Mouse (Mus musculus): Measurements from ENCODE around the gene Itgal. TPM values are rescaled to one million over a fixed set of nuclear protein-coding genes. Genes with fewer than 3 reads are reported as not detected.

Gene Itgal
- total RNA-seq, 2 experiments from 2014 or later = 3.9 to 14.3 TPM

GRCm38 (mm10) chr7:127273925-127274789 lies 21.9 kb upstream of the Itgal start, which contains the start of gene Sephs2:
TSS of gene Sephs2 (minus strand) at chr7:127274055.
- peak; percentile 88 for ATAC-seq (replicated peaks; ENCODE audit: low FRiP score, poor library complexity, severe bottlenecking)

- ATAC-seq (replicated peaks; ENCODE audit: low FRiP score, poor library complexity, severe bottlenecking) = no peak
Observed at GRCm38 (mm10) chr7:127276519-127276961, 19.5 kb upstream of the Itgal start.

- 0 out of 2 replicates have a peak, but pooled peaks have one; percentile 28 for ATAC-seq (replicated peaks; ENCODE audit: low FRiP score, poor library complexity, severe bottlenecking)
Observed at GRCm38 (mm10) chr7:127278311-127278710, 17.7 kb upstream of the Itgal start.

GRCm38 (mm10) chr7:127280092-127280491 lies 16.0 kb upstream of the Itgal start:
- ATAC-seq (replicated peaks; ENCODE audit: low FRiP score, poor library complexity, severe bottlenecking) = no peak

- no peak for ATAC-seq (replicated peaks; ENCODE audit: low FRiP score, poor library complexity, severe bottlenecking)
Observed at GRCm38 (mm10) chr7:127281114-127281513, 14.9 kb upstream of the Itgal start.

- no peak for ATAC-seq (replicated peaks; ENCODE audit: low FRiP score, poor library complexity, severe bottlenecking)
Observed at GRCm38 (mm10) chr7:127282190-127282589, 13.9 kb upstream of the Itgal start.

- ATAC-seq (replicated peaks; ENCODE audit: low FRiP score, poor library complexity, severe bottlenecking) = peak; percentile 64
Observed at GRCm38 (mm10) chr7:127285154-127285553, 10.9 kb upstream of the Itgal start.

GRCm38 (mm10) chr7:127287940-127288339 lies 8.1 kb upstream of the Itgal start:
- no peak for ATAC-seq (replicated peaks; ENCODE audit: low FRiP score, poor library complexity, severe bottlenecking)

- no peak for ATAC-seq (replicated peaks; ENCODE audit: low FRiP score, poor library complexity, severe bottlenecking)
Observed at GRCm38 (mm10) chr7:127289306-127289705, 6.8 kb upstream of the Itgal start.

- ATAC-seq (replicated peaks; ENCODE audit: low FRiP score, poor library complexity, severe bottlenecking) = no peak
Observed at GRCm38 (mm10) chr7:127290142-127290541, 5.9 kb upstream of the Itgal start.

- ATAC-seq (replicated peaks; ENCODE audit: low FRiP score, poor library complexity, severe bottlenecking) = 0 out of 2 replicates have a peak, but pooled peaks have one; percentile 13
Observed at GRCm38 (mm10) chr7:127296786-127297555, 911 bp downstream of the Itgal start.

- ATAC-seq (replicated peaks; ENCODE audit: low FRiP score, poor library complexity, severe bottlenecking) = no peak
Observed at GRCm38 (mm10) chr7:127297586-127298193, 1.6 kb downstream of the Itgal start.

- ATAC-seq (replicated peaks; ENCODE audit: low FRiP score, poor library complexity, severe bottlenecking) = no peak
Observed at GRCm38 (mm10) chr7:127308431-127308830, 12.4 kb downstream of the Itgal start.

GRCm38 (mm10) chr7:127308887-127309286 lies 12.8 kb downstream of the Itgal start:
- ATAC-seq (replicated peaks; ENCODE audit: low FRiP score, poor library complexity, severe bottlenecking) = peak; percentile 58

GRCm38 (mm10) chr7:127309951-127310350 lies 13.9 kb downstream of the Itgal start:
- no peak for ATAC-seq (replicated peaks; ENCODE audit: low FRiP score, poor library complexity, severe bottlenecking)

GRCm38 (mm10) chr7:127313912-127314311 lies 17.9 kb downstream of the Itgal start:
- ATAC-seq (replicated peaks; ENCODE audit: low FRiP score, poor library complexity, severe bottlenecking) = no peak

GRCm38 (mm10) chr7:127321106-127321505 lies 25.0 kb downstream of the Itgal start:
- ATAC-seq (replicated peaks; ENCODE audit: low FRiP score, poor library complexity, severe bottlenecking) = no peak

GRCm38 (mm10) chr7:127322085-127322484 lies 26.0 kb downstream of the Itgal start:
- ATAC-seq (replicated peaks; ENCODE audit: low FRiP score, poor library complexity, severe bottlenecking) = no peak

- ATAC-seq (replicated peaks; ENCODE audit: low FRiP score, poor library complexity, severe bottlenecking) = no peak
Observed at GRCm38 (mm10) chr7:127324944-127325343, 28.9 kb downstream of the Itgal start.

- ATAC-seq (replicated peaks; ENCODE audit: low FRiP score, poor library complexity, severe bottlenecking) = no peak
Observed at GRCm38 (mm10) chr7:127325550-127325949, 29.5 kb downstream of the Itgal start.
